Mouse (Mus musculus) forebrain, embryonic 16.5 days (tissue): ENCODE data around the gene Cuta. TPM values are rescaled to one million over a fixed set of nuclear protein-coding genes. Genes with fewer than 3 reads are reported as not detected.
A peak's percentile ranks its signal among the peaks of the same experiment; 100 is the strongest.
"Not testable (repeated sequence)": the region's sequence is repeated elsewhere in the genome, so short reads cannot be mapped to it uniquely, and the experiment has no call there.

Experiments
- ATAC-seq: fragments of 200-750 bp; cut with Nextera tagmentation; 2 replicates; pipeline ENCODE4 v1.8.0; 2017; ENCODE audit warnings: mild to moderate bottlenecking, moderate library complexity
- H3K27ac ChIP-seq: fragments of 300-500 bp; sonication (generic); 2 replicates; pipeline ENCODE4 v1.5.1; 2014; ENCODE audit warnings: low read length, control low read depth
- H3K27me3 ChIP-seq: fragments of 300-500 bp; sonication (generic); replicated peaks from 2 replicates; pipeline ENCODE4 v1.6.1; 2014; ENCODE audit warnings: low read length; ENCODE audit not compliant: control insufficient read depth, insufficient read depth
- H3K36me3 ChIP-seq: fragments of 300-500 bp; sonication (generic); 2 replicates; pipeline ENCODE4 v1.6.1; 2014; ENCODE audit not compliant: control insufficient read depth, insufficient read depth
- H3K4me1 ChIP-seq: fragments of 300-500 bp; sonication (generic); replicated peaks from 2 replicates; pipeline ENCODE4 v1.6.1; 2014; ENCODE audit warnings: low read length; ENCODE audit not compliant: control insufficient read depth, insufficient read depth
- H3K4me2 ChIP-seq: fragments of 300-500 bp; sonication (generic); 2 replicates; pipeline ENCODE4 v1.6.1; 2014; ENCODE audit warnings: mild to moderate bottlenecking, low read length, control low read depth
- H3K4me3 ChIP-seq: fragments of 300-500 bp; sonication (generic); replicated peaks from 2 replicates; pipeline ENCODE4 v1.5.1; 2014; ENCODE audit warnings: mild to moderate bottlenecking, low read length, control low read depth
- H3K9ac ChIP-seq: fragments of 300-500 bp; sonication (generic); replicated peaks from 2 replicates; pipeline ENCODE4 v1.6.1; 2014; ENCODE audit warnings: low read depth, low read length, control low read depth
- H3K9me3 ChIP-seq: fragments of 300-500 bp; sonication (generic); 2 replicates; pipeline ENCODE4 v1.6.1; 2016; ENCODE audit warnings: low read length; ENCODE audit not compliant: control insufficient read depth
- WGBS: fragments of 180-500 bp; shearing (Covaris S2); extraction: QIAGEN DNeasy Blood & Tissue Kit; methylation state at CpG from one replicate; pipeline ENCODE4 v1.1.7; 2014; 5-methylcytosine and 5-hydroxymethylcytosine counted together
- polyA plus RNA-seq: library from polyadenylated mRNA; unstranded; fragments of >200 nt; fragmentation: Nextera tagmentation; extraction: Ambion mirVana; gene quantifications from 2 replicates; pipeline ENCODE4 v1.2.1, GENCODE M21; 2015

Gene Cuta
- polyA plus RNA-seq, 1 experiment from 2014 or later = 138 TPM

GRCm38 (mm10) chr17:26907506-26907905 is 31.9 kb downstream of the Cuta start:
- not testable (repeated sequence) for H3K4me3 ChIP-seq, H3K4me1 ChIP-seq, ATAC-seq, H3K36me3 ChIP-seq, H3K9me3 ChIP-seq, H3K27ac ChIP-seq, H3K9ac ChIP-seq, H3K27me3 ChIP-seq, H3K4me2 ChIP-seq
- WGBS = 50% methylated on average over 14 of the region's 15 CpGs

- 56% methylated on average over 5 of the region's 5 CpGs for WGBS
- Histone ChIP-seq H3K9ac (no peak overlapping the region), H3K27ac (no peak overlapping the region), H3K4me1 (no peaks in the 10 kb centered on the region), H3K27me3 (no peaks in the 10 kb centered on the region), H3K4me2 (no peak overlapping the region), H3K4me3 (no peak overlapping the region), H3K9me3 (no peaks in the 10 kb centered on the region), H3K36me3 (no peaks in the 10 kb centered on the region)
- no peak for ATAC-seq
Observed at GRCm38 (mm10) chr17:26904320-26904719, 35.0 kb downstream of the Cuta start.

GRCm38 (mm10) chr17:26900916-26901315 is 38.5 kb downstream of the Cuta start:
- ATAC-seq = no peak
- 84% methylated on average over 6 of the region's 6 CpGs for WGBS

GRCm38 (mm10) chr17:26895578-26895977 is 43.8 kb downstream of the Cuta start:
- peaks cover 21% of the 10 kb centered on the region for H3K4me1 ChIP-seq
- H3K4me2 ChIP-seq = no peak overlapping the region
- H3K36me3 ChIP-seq = no peaks in the 10 kb centered on the region
- no peak for ATAC-seq
- H3K9me3 ChIP-seq = no peaks in the 10 kb centered on the region
- H3K4me3 ChIP-seq = no peak overlapping the region
- no peaks in the 10 kb centered on the region for H3K27me3 ChIP-seq
- no peak overlapping the region for H3K9ac ChIP-seq
- H3K27ac ChIP-seq = no peak overlapping the region
- 12% methylated on average over 10 of the region's 10 CpGs for WGBS

More at GRCm38 (mm10) chr17:26900916-26901315, 38.5 kb downstream of the Cuta start:
- Histone ChIP-seq H3K27me3 (no peaks in the 10 kb centered on the region), H3K4me1 (no peaks in the 10 kb centered on the region), H3K36me3 (no peaks in the 10 kb centered on the region), H3K27ac (no peak overlapping the region), H3K4me3 (no peak overlapping the region), H3K9ac (no peak overlapping the region), H3K9me3 (no peaks in the 10 kb centered on the region), H3K4me2 (no peak overlapping the region)

- H3K9ac ChIP-seq = no peak overlapping the region
- H3K27ac ChIP-seq = peak overlapping the region; percentile 66; the same call in 1 of the 2 replicates
- WGBS = 74% methylated on average over 6 of the region's 6 CpGs
- no peaks in the 10 kb centered on the region for H3K36me3 ChIP-seq
- ATAC-seq = 0 out of 2 replicates have a peak, but pooled peaks have one; percentile 34
- H3K9me3 ChIP-seq = no peaks in the 10 kb centered on the region
- no peak overlapping the region for H3K4me2 ChIP-seq
- H3K27me3 ChIP-seq = no peaks in the 10 kb centered on the region
- no peak overlapping the region for H3K4me3 ChIP-seq
- peaks cover 21% of the 10 kb centered on the region for H3K4me1 ChIP-seq
Observed at GRCm38 (mm10) chr17:26894342-26894741, 45.0 kb downstream of the Cuta start.

- peak overlapping the region; percentile 66 for H3K27ac ChIP-seq
- no peak for ATAC-seq
- WGBS = 35% methylated on average over 6 of the region's 6 CpGs
- no peaks in the 10 kb centered on the region for H3K9me3 ChIP-seq
- H3K27me3 ChIP-seq = no peaks in the 10 kb centered on the region
- H3K4me1 ChIP-seq = peaks cover 21% of the 10 kb centered on the region
- no peak overlapping the region for H3K9ac ChIP-seq
- H3K4me2 ChIP-seq = no peak overlapping the region
- no peak overlapping the region for H3K4me3 ChIP-seq
- H3K36me3 ChIP-seq = no peaks in the 10 kb centered on the region
Observed at GRCm38 (mm10) chr17:26893492-26893891, 45.9 kb downstream of the Cuta start.

GRCm38 (mm10) chr17:26892635-26893375 is 46.6 kb downstream of the Cuta start:
- Histone ChIP-seq H3K9me3 (no peaks in the 10 kb centered on the region), H3K27ac (peak overlapping the region; percentile 72), H3K9ac (0 out of 2 replicates have a peak overlapping the region, but pooled peaks have one; percentile 8), H3K36me3 (no peaks in the 10 kb centered on the region), H3K4me2 (peak overlapping the region; percentile 16), H3K27me3 (no peaks in the 10 kb centered on the region), H3K4me3 (no peak overlapping the region), H3K4me1 (peaks cover 21% of the 10 kb centered on the region)
- ATAC-seq = peak; percentile 73
- WGBS = 11% methylated on average over 16 of the region's 16 CpGs

- Histone ChIP-seq H3K4me2 (no peak overlapping the region), H3K9me3 (no peaks in the 10 kb centered on the region), H3K4me3 (no peak overlapping the region), H3K27ac (no peak overlapping the region), H3K4me1 (peaks cover 27% of the 10 kb centered on the region), H3K27me3 (peaks cover 2% of the 10 kb centered on the region; the same call in 1 of the 2 replicates), H3K9ac (no peak overlapping the region), H3K36me3 (no peaks in the 10 kb centered on the region)
- 21% methylated on average over 3 of the region's 3 CpGs for WGBS
- no peak for ATAC-seq
Observed at GRCm38 (mm10) chr17:26887926-26888325, 51.4 kb downstream of the Cuta start.

- ATAC-seq = peak; percentile 94
- H3K4me1 ChIP-seq = peaks cover 20% of the 10 kb centered on the region
- peak overlapping the region; percentile 67 for H3K4me2 ChIP-seq
- no peak overlapping the region; the same call in 1 of the 2 replicates for H3K27ac ChIP-seq
- peak overlapping the region; percentile 45 for H3K9ac ChIP-seq
- 8% methylated on average over 30 of the region's 30 CpGs for WGBS
- H3K9me3 ChIP-seq = no peaks in the 10 kb centered on the region
- peaks cover 2% of the 10 kb centered on the region; the same call in 1 of the 2 replicates for H3K27me3 ChIP-seq
- no peaks in the 10 kb centered on the region for H3K36me3 ChIP-seq
- peak overlapping the region; percentile 55 for H3K4me3 ChIP-seq
Observed at GRCm38 (mm10) chr17:26886047-26886749, 53.2 kb downstream of the Cuta start.
